Mouse (Mus musculus): ENCODE measurements at regions not wholly inside any gene's neighbourhood (a gene's known extent, or its start where the extent isn't known, plus 50 kb on each side); places are given as distances from the start of the nearest gene placed in this dataset.

GRCm38 (mm10) chr2:117842309-117842986, 269.2 kb upstream of the Thbs1 start:
- WGBS: 51% methylated on average over 1 of the region's 1 CpGs
- Histone ChIP-seq H3K4me1 (peaks cover 7% of the 10 kb centered on the region; the same call in 1 of the 2 replicates), H3K36me3 (no peaks in the 10 kb centered on the region), H3K9ac (no peak overlapping the region), H3K27ac (no peak overlapping the region), H3K4me2 (no peak overlapping the region), H3K9me3 (no peaks in the 10 kb centered on the region), H3K4me3 (no peak overlapping the region), H3K27me3 (no peaks in the 10 kb centered on the region)
- ATAC-seq (ENCODE audit: insufficient number of reproducible peaks, insufficient read depth, low FRiP score, low TSS enrichment, low read depth): no peak

- H3K27me3 ChIP-seq: no peaks in the 10 kb centered on the region
- H3K9ac ChIP-seq: no peak overlapping the region
- H3K27ac ChIP-seq: no peak overlapping the region
- no peaks in the 10 kb centered on the region for H3K9me3 ChIP-seq
- WGBS: 84% methylated on average over 1 of the region's 1 CpGs
- no peak for ATAC-seq (ENCODE audit: insufficient number of reproducible peaks, insufficient read depth, low FRiP score, low TSS enrichment, low read depth)
- no peaks in the 10 kb centered on the region for H3K36me3 ChIP-seq
- no peaks in the 10 kb centered on the region for H3K4me1 ChIP-seq
- H3K4me2 ChIP-seq: no peak overlapping the region
- no peak overlapping the region for H3K4me3 ChIP-seq
These were observed 259.2 kb upstream of the Thbs1 start for GRCm38 (mm10) chr2:117852442-117852841.

GRCm38 (mm10) chr2:117862301-117862700, 249.4 kb upstream of the Thbs1 start:
- WGBS: 44% methylated on average over 3 of the region's 3 CpGs
- Histone ChIP-seq H3K9me3 (no peaks in the 10 kb centered on the region), H3K36me3 (no peaks in the 10 kb centered on the region), H3K27ac (no peak overlapping the region), H3K4me1 (no peaks in the 10 kb centered on the region; the same call in 1 of the 2 replicates), H3K4me2 (no peak overlapping the region), H3K4me3 (no peak overlapping the region), H3K27me3 (no peaks in the 10 kb centered on the region), H3K9ac (no peak overlapping the region)
- no peak for ATAC-seq (ENCODE audit: insufficient number of reproducible peaks, insufficient read depth, low FRiP score, low TSS enrichment, low read depth)

GRCm38 (mm10) chr2:117865119-117865518, 246.6 kb upstream of the Thbs1 start:
- no peak for ATAC-seq (ENCODE audit: insufficient number of reproducible peaks, insufficient read depth, low FRiP score, low TSS enrichment, low read depth)
- H3K4me1 ChIP-seq: no peaks in the 10 kb centered on the region; the same call in 1 of the 2 replicates
- no peak overlapping the region for H3K9ac ChIP-seq
- 100% methylated on average over 1 of the region's 1 CpGs for WGBS
- H3K4me2 ChIP-seq: no peak overlapping the region
- H3K4me3 ChIP-seq: no peak overlapping the region
- H3K36me3 ChIP-seq: no peaks in the 10 kb centered on the region
- no peaks in the 10 kb centered on the region for H3K9me3 ChIP-seq
- H3K27me3 ChIP-seq: no peaks in the 10 kb centered on the region
- H3K27ac ChIP-seq: no peak overlapping the region

GRCm38 (mm10) chr2:117866946-117867345, 244.7 kb upstream of the Thbs1 start:
- H3K36me3 ChIP-seq: no peaks in the 10 kb centered on the region
- H3K4me2 ChIP-seq: no peak overlapping the region
- no peak overlapping the region for H3K9ac ChIP-seq
- peaks cover 6% of the 10 kb centered on the region; the same call in 1 of the 2 replicates for H3K4me1 ChIP-seq
- WGBS: 55% methylated on average over 4 of the region's 4 CpGs
- H3K27ac ChIP-seq: peak overlapping the region; percentile 33; the same call in 1 of the 2 replicates
- H3K4me3 ChIP-seq: no peak overlapping the region
- no peaks in the 10 kb centered on the region for H3K9me3 ChIP-seq
- ATAC-seq (ENCODE audit: insufficient number of reproducible peaks, insufficient read depth, low FRiP score, low TSS enrichment, low read depth): no peak
- H3K27me3 ChIP-seq: no peaks in the 10 kb centered on the region

- Histone ChIP-seq H3K36me3 (no peaks in the 10 kb centered on the region), H3K27me3 (no peaks in the 10 kb centered on the region), H3K4me1 (peaks cover 6% of the 10 kb centered on the region; the same call in 1 of the 2 replicates), H3K27ac (peak overlapping the region; percentile 33; the same call in 1 of the 2 replicates), H3K4me3 (no peak overlapping the region), H3K9me3 (no peaks in the 10 kb centered on the region), H3K9ac (no peak overlapping the region), H3K4me2 (no peak overlapping the region)
- 67% methylated on average over 3 of the region's 3 CpGs for whole genome bisulfite sequencing
- ATAC-seq (ENCODE audit: insufficient number of reproducible peaks, insufficient read depth, low FRiP score, low TSS enrichment, low read depth): no peak
These were observed 244.3 kb upstream of the Thbs1 start for GRCm38 (mm10) chr2:117867409-117867808.

- 95% methylated on average over 1 of the region's 1 CpGs for WGBS
- Histone ChIP-seq H3K4me1 (peaks cover 6% of the 10 kb centered on the region; the same call in 1 of the 2 replicates), H3K9me3 (no peaks in the 10 kb centered on the region), H3K4me3 (no peak overlapping the region), H3K27ac (no peak overlapping the region), H3K4me2 (no peak overlapping the region), H3K27me3 (no peaks in the 10 kb centered on the region), H3K9ac (no peak overlapping the region), H3K36me3 (no peaks in the 10 kb centered on the region)
- no peak for ATAC-seq (ENCODE audit: insufficient number of reproducible peaks, insufficient read depth, low FRiP score, low TSS enrichment, low read depth)
These were observed 242.8 kb upstream of the Thbs1 start for GRCm38 (mm10) chr2:117868857-117869256.

- H3K4me2 ChIP-seq: no peak overlapping the region
- H3K9ac ChIP-seq: no peak overlapping the region
- ATAC-seq (ENCODE audit: insufficient number of reproducible peaks, insufficient read depth, low FRiP score, low TSS enrichment, low read depth): no peak
- H3K9me3 ChIP-seq: no peaks in the 10 kb centered on the region
- H3K4me3 ChIP-seq: no peak overlapping the region
- H3K36me3 ChIP-seq: no peaks in the 10 kb centered on the region
- H3K27ac ChIP-seq: no peak overlapping the region
- H3K4me1 ChIP-seq: peaks cover 6% of the 10 kb centered on the region; the same call in 1 of the 2 replicates
- no peaks in the 10 kb centered on the region for H3K27me3 ChIP-seq
- WGBS: 50% methylated on average over 9 of the region's 9 CpGs
These were observed 240.0 kb upstream of the Thbs1 start for GRCm38 (mm10) chr2:117871507-117872282.

GRCm38 (mm10) chr2:117877816-117878215, 233.9 kb upstream of the Thbs1 start:
- WGBS: 68% methylated on average over 6 of the region's 6 CpGs
- Histone ChIP-seq H3K4me2 (no peak overlapping the region), H3K4me3 (no peak overlapping the region), H3K36me3 (no peaks in the 10 kb centered on the region), H3K4me1 (peaks cover 9% of the 10 kb centered on the region), H3K9ac (no peak overlapping the region), H3K9me3 (no peaks in the 10 kb centered on the region), H3K27me3 (no peaks in the 10 kb centered on the region), H3K27ac (no peak overlapping the region)
- no peak for ATAC-seq (ENCODE audit: insufficient number of reproducible peaks, insufficient read depth, low FRiP score, low TSS enrichment, low read depth)

GRCm38 (mm10) chr2:117882136-117882535, 229.5 kb upstream of the Thbs1 start:
- Histone ChIP-seq H3K36me3 (no peaks in the 10 kb centered on the region), H3K9ac (no peak overlapping the region), H3K9me3 (no peaks in the 10 kb centered on the region), H3K4me1 (peaks cover 17% of the 10 kb centered on the region), H3K4me2 (no peak overlapping the region), H3K27me3 (no peaks in the 10 kb centered on the region), H3K4me3 (no peak overlapping the region), H3K27ac (no peak overlapping the region)
- WGBS: 44% methylated on average over 4 of the region's 4 CpGs
- ATAC-seq (ENCODE audit: insufficient number of reproducible peaks, insufficient read depth, low FRiP score, low TSS enrichment, low read depth): no peak

GRCm38 (mm10) chr2:117882890-117883289, 228.8 kb upstream of the Thbs1 start:
- no peak overlapping the region for H3K9ac ChIP-seq
- 90% methylated on average over 2 of the region's 2 CpGs for WGBS
- ATAC-seq (ENCODE audit: insufficient number of reproducible peaks, insufficient read depth, low FRiP score, low TSS enrichment, low read depth): no peak

GRCm38 (mm10) chr2:117886516-117886915, 225.2 kb upstream of the Thbs1 start:
- H3K27me3 ChIP-seq: no peaks in the 10 kb centered on the region
- no peak overlapping the region for H3K4me3 ChIP-seq
- no peaks in the 10 kb centered on the region for H3K36me3 ChIP-seq
- WGBS: 40% methylated on average over 3 of the region's 3 CpGs
- H3K27ac ChIP-seq: peak overlapping the region; percentile 58
- no peak overlapping the region for H3K4me2 ChIP-seq
- H3K9me3 ChIP-seq: no peaks in the 10 kb centered on the region
- H3K4me1 ChIP-seq: peaks cover 12% of the 10 kb centered on the region; the same call in 1 of the 2 replicates
- no peak overlapping the region for H3K9ac ChIP-seq
- no peak for ATAC-seq (ENCODE audit: insufficient number of reproducible peaks, insufficient read depth, low FRiP score, low TSS enrichment, low read depth)

More at GRCm38 (mm10) chr2:117882890-117883289, 228.8 kb upstream of the Thbs1 start:
- no peak overlapping the region for H3K27ac ChIP-seq
- no peaks in the 10 kb centered on the region for H3K36me3 ChIP-seq
- H3K4me1 ChIP-seq: peaks cover 17% of the 10 kb centered on the region
- H3K27me3 ChIP-seq: no peaks in the 10 kb centered on the region
- H3K4me3 ChIP-seq: no peak overlapping the region
- H3K4me2 ChIP-seq: no peak overlapping the region
- H3K9me3 ChIP-seq: no peaks in the 10 kb centered on the region
